Mouse (Mus musculus): Measurements from ENCODE around the gene Als2cr12. TPM values are rescaled to one million over a fixed set of nuclear protein-coding genes. Genes with fewer than 3 reads are reported as not detected.
A peak's percentile ranks its signal among the peaks of the same experiment; 100 is the strongest.
"Not testable (repeated sequence)": the region's sequence is repeated elsewhere in the genome, so short reads cannot be mapped to it uniquely, and the experiment has no call there.

The Als2cr12 gene
- total RNA-seq, 2 experiments from 2014 or later = not detected

DNA sequence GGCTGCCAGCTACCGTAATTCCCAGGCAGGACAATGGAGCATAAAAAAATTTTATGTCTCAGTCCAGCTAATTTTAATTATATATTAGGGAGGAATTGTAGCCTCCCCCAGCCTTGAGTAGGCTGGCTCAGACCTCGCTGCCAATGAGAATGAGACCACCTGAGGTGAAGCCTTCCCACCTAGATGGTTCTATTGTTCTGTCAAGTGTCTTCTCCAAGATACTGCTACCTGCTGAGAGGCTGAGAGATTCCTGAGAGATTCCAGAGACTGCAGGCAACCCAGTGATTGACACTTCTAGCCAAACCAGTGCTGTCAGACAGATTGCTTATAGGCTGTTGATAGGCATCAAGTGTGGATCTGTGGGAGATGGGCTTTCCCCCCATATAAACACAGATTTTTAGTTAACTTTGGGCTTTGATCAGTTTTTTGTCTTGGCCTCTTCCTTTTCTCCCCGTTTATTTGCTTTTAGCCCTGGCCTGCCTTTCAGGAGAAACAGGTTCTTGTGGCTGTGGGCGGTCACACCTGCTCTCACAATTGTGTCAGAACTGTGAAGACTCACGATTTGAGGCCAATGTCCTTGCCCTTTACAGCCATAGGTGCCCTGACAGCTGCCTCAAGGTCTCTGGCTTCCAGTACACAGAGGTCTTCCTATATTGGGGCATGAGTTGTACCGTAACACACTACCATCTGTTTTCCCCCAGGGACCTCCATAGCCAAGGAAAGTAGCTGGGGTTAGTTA lies 5.6 kb downstream of the Als2cr12 start:
- no peak for DNase-seq

DNA sequence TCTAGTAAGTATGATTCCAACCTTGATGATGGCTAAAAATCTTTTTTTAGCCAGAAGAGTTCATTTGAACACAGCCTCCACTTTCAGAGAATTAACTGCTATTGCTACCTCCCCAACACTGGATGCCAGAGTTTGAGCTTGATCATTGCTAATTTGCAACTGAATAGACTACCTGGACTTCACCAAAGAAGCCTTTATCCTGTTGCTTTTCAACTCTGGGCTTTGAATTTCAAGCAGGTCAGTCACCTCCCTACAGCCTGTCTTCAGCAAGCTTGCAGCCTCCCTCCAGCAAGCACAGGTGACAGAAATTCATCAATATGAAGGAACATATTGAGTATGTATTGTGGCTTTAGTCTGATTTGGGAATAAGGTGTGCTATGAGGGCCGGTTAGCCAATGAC lies 6.4 kb downstream of the Als2cr12 start:
- DNase-seq = no peak

DNA sequence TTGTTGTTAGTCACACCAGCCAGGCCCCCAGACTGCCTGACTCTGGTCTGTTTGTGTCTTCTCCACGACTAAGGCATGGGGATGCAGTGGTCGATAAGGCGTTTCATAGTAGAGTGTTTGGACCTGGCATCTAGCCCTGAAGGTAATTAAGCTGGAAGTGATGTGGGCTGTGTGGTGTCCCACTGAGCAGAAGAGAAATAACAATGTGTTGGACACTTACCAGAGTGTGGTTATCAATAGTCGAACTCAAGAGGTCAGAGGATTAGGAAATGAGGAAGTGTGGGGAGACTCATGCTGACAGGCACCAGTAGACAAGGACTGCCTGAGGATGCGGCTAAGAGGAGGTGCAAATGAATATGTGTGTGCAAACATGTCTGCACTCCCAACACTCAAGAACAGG lies 17.4 kb downstream of the Als2cr12 start:
- not testable (repeated sequence) for DNase-seq

DNA sequence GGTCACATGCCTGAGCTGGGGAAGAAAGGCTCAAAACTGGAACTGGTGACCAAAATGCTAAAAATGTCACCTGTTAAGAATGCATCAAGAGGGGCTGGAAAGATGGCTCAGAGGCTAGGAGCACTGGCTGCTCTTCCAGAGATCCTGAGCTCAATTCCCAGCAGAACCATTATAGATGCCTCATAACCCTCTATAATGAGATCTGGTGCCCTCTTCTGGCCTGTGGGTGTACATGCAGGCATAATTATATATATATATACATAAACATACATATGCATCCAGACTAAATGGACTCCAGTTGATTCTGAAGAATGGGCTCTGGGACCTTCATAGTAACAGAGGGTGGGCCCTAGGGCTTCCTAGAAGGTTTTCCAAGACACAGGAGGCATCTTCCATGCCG lies 18.2 kb downstream of the Als2cr12 start:
- no peak for DNase-seq

DNA sequence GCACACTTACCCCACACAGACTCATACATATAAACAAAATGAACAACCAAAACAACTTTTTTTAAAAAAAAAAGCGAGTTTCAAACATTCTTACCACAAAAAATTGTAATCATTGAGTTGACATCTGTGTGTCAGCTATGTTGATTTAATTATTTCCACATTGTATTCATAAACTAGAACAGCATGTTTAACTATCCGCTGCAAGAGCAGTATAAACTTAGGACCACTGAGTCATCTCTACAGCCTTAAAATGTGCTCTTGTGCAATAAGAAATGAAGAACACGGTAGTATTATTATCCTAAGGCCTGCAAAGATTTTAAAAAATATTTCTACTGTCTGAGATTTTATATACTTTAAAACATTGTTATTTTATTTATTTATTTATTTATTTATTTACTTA lies 20.8 kb downstream of the Als2cr12 start:
- DNase-seq = no peak

DNA sequence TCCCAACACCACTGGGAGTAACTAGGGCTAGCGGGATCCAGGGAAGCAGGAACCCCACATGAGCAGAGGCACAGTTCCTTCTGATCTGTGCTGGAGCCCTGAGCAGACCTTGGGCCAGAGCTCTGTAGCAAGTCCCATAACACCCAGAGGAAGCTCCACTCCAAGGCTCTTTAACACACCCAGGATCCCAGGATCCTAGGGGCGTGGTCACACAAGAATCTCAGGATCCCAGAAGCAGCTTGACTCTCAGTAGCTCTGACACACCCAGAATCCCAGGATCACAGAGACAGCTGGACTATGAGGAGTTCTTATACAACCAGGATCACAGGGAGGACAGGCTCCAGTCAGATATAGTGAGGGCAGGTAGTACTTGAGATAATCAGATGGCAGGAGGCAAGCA lies 23.7 kb downstream of the Als2cr12 start:
- no peak for DNase-seq

DNA sequence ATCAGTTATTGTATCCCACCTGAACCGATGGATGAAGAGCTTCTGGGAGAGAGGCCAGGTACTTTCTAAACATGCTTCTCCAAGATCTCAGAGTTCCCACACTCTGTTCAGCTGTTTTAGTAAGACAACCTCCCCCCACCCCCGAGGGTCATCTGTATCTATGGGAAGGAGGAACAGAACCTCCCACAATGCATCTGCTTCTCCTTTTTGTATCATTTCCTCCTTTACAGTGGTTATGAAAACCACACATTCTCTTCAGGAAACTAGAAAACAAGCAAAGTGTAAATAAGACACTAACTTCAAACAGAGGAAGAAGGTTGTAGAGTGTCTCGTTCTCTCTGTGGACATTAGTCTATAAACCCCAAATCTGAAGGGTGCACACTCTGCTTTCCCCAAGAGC lies 26.2 kb downstream of the Als2cr12 start:
- DNase-seq = not testable (repeated sequence)

DNA sequence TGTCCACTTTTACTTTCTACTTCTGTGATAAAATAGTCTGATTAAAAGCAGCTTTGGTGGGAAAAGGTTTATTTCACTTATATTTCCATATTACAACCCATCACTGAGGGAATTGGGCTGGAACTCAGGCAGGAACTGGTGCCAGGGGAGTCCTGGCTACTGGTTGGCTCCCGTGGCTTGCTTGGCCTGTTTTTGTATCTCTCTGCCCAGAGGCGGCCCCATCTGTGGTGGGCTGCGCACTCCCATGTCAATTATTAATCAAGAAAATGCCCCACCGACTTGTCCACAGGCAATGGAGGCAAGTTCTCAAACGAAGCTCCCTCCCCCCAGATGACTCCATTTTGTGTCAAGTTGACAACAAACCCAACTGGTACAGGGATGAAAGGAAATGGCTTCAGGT lies 27.6 kb downstream of the Als2cr12 start:
- DNase-seq = no peak

DNA sequence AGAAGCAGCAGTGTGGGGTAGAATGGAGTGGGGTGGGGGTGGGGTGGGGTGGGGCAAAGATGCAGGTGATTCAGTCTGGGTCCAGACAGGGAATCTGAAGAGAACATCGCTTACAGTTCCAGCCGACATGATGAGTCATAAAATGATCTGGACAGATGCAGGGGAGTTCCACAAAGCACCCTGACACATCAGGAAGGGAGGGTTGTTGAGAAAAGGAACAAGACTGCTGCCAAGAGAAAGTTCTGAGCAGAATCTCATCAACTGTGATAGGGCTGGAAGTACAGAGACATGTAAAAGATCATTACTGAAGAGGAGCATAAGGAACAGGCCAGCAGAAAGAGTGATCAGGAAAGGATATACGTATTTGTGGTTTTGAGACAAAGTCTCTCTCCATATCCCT lies 32.4 kb downstream of the Als2cr12 start:
- not testable (repeated sequence) for DNase-seq

DNA sequence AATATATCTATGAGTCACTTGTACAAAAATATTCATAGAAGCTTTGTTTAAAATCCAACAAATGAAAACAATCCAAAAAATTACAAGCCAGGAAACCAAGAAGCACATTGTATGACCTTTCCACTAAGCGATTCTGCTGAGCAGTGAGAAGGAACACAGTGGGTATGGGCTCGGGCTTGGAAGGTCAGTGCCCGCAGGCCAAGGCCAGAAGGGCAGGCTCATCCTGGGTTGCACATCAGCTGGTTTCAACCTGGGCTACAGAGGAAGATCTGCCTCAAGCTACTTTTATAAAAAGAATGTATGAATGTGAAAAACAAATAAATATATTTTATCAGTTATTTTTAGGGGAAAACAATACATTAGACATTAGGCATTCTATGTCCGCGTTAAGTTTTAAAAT lies 33.1 kb downstream of the Als2cr12 start:
- not testable (repeated sequence) for DNase-seq

DNA sequence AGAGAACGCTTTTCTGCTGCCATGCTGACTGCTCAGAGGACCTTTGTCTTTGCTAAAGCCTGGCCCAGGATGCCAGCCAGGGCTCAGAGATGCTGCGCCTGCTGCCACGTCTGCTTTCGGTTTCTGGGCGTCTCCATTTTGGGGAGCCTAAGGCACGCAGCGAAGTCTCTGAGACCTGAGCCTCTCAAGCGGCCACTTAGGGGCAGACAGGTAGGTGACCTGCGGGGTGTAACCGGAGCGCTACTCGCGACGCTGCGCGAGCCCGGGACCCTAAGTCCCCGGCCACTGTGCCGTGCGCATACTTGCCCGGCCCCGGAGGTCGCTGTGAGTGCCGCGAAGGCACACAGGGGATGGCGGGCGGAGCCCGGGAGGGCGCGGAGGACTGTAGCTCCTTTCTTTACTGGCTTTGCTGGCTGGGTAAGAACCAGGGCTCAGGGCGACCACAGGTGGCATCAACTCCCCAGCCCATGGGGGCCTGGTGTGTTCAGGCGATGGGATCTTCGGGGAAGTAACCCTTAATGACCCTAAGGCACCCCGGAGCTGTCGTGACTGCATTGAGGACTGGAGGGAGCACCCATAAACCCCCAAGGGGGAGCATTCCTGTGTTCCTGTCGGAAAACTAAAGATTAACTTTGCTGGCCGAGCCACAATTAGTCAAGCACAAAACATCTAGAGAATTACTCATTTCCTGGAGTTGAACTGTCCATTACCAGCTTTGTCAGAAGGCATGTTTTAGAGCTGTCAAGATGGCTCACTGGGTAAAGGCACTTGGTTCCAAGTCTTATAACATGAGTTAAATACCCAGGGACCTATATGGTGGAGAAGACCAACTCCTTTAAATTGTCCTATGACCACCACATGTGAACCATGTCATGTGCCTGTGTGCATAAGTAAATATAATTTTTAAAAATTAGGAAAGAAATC lies 43.0 kb downstream of the Als2cr12 start:
- peak; percentile 51 for DNase-seq

DNA sequence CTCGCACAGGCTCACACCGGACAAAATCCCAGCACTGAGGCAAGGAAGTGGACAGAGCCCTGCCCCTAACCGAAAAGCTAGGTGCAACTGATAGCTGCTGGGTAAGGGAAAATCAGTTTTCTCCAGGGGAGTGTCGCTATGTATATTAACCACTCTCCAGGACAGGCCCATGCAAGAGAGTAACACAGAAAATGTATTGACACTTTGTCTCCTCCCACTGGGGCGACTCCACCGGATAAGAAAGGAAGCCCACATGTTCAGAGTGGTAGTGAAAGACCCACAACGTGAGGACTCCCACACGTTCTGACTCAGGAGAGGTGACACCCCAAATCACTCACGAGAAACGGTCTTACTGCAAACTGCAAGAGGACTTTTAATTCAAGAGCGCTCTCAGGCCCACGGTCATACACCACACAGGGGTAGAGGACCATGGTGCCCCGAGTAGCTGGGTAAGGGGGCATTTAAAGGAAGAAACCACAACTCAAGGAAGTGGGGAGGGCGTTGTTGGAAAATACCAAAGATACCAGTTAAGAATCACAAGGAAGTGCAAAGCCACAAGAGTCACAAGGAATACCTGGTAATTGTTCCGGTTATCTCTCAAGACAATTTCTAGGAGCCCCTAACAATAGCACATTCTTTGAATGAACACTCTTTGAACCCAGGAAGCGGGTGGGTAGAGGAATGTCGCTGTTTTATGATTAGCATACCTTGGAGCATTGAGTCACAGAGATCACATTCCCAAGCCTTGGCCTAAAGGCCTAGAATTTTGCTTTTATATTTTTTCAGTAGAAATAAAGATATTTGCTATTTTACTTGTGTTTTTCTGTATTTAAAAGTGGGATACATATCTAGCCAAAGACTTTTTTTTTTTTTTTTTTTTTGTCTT lies 44.0 kb downstream of the Als2cr12 start:
- not testable (repeated sequence) for DNase-seq

DNA sequence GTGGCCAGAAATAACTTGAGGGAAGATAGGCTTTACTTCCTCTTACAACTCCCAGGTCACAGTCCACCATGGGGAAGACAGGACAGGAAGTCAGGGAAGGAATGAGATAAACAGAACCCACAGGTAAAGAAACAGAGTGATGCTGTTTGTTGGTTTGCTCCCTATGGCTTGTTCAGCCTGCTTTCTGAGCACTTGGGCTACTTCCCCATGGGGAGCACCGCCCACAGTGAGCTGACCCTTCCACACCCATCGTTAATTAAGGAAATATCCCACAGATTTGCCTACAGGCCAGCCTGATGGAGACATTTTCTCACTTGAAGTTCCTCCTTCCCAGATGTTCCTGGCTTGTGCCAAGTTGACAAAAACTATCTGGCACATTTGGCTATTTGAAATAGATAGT lies 66.9 kb downstream of the Als2cr12 start:
- DNase-seq = not testable (repeated sequence)

DNA sequence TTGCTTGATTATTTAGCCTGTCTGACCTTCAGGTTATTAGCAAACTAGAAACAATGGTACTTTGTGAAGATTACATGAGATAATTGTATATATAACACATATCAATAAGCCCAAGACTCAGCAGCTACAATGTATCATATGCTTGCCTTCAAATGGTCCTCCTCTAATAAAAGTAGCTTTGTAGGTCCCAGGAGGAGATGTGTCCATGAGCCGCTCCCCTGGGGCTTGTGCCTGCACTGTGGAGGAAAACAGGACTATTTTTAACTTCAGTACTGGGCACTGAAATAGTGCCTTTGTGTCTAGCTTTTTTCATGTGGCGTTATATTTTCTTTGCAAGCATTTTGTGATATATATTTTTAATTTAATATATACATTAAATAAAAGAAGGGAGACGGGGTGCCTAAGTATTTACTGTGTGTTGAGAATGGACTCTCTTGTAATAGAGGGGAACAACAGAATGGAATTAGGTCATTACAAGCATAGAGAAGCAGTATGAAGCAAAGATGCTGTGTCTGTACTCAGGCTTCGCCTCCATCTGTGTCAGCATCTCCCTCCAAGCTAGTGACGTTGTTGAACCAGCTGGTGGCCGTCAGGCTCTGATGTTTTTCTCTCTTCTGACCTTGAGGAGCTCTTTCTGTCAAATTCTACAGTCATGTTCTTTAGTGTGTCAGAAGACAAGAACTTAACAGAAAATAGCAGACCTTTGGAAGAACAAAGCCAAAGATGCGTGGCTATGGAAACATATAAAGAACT lies 73.6 kb downstream of the Als2cr12 start:
- DNase-seq = no peak

DNA sequence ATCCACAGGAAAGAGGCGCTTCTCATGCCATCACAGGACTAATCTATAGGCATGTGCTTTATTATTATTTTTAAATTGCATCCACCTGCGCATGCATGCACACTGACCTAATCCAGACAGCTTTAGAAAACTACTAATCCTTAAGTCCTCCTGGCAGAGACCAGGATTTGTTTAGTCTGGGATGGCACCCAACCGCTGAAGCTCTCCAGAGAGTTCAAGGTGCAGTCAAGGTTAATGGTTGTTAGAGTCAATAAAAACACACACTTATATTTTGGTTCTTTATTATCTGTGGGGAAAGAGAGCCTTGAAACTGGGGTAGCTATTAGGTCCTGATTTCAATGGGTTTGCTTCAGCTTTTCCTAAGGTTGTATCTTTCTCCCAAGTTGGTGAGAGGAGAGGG lies 74.5 kb downstream of the Als2cr12 start:
- DNase-seq = no peak

DNA sequence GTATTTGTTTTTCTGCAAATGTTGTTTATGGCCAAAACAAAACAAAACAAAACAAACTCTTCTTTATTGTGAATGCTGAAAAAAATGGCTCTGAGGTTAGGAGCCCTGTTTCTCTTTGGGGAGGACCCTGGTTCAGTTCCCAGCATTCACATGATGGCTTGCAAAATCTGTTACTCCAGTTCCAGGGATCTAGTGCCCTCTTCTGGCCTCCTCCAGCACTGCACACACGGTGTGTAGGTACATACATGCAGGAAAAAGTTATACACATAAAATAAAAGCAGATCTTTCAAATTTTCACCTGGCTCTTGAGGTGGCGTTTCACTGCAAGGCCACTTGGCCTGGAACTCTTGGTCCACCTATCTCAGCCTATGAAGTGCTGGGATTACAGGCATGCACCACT lies 77.0 kb downstream of the Als2cr12 start:
- DNase-seq = no peak

DNA sequence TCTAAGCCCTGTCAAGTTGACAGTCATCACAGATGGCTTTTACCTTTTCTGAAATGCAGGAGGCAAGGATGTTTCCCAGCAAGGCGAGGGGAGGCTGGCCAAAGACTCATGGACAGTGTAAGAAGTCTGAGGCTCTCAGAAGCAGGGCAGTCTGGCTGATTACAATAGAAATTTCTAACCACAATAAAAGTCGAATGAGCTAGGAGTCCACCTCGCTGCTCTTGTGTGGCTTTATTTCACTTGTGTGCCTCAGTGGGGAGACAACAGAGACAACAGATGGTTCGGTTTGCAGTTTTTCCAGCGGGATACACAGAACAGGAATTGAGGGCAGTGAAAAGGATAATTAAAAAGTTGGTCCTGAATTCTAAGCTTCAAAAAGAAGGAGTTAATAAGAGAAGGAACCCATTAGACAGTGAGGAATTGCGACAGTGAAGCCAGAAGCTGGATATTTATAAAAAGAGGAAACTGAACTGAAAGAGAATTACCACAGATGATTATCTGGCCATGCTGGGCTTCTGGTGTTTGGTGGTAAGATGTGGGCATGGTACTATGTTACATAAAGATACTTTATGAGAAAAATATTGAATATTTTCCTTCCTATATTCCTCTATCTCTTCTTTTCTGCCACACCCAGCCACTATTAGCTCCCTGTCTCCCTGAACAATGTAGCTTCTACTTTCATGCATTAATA lies 77.7 kb downstream of the Als2cr12 start:
- no peak for DNase-seq

DNA sequence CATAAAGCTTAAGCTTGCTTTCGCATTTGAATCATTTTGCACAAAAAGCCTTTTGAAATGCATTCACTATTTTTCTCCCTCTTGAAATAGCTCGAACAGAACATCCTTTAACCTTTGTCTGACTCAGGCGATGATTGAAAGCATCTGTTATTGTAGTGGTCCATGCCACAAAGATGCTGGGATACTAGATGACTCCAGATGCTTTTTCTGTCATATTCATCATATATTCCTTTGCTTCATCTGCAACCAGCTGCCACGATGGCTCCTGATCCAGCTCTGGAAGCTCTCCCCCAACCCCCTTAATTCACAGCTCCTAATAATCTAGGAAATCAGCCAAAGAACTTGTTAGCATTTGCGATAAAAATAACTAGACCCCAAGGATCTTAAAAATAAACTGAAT lies 78.7 kb downstream of the Als2cr12 start:
- DNase-seq = no peak

DNA sequence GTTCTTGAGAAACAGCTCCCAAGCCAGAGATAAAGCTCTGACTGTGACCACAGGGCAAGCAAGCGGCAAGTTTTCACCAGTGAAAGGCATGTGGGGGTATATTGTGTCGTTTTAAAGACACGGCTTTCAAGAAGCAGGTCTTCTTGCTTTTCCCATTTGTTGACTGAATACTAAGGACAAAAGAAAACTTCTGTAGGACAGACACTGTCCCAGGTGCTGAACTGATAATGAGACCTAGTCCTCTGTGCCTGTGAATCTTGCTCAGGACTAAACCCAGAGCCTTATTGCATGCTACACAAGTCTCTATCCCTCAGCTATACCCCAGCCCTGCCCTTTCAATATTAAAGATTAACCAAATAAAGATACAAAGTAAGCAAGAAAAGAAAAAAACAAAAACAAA lies 79.6 kb downstream of the Als2cr12 start:
- DNase-seq = no peak

DNA sequence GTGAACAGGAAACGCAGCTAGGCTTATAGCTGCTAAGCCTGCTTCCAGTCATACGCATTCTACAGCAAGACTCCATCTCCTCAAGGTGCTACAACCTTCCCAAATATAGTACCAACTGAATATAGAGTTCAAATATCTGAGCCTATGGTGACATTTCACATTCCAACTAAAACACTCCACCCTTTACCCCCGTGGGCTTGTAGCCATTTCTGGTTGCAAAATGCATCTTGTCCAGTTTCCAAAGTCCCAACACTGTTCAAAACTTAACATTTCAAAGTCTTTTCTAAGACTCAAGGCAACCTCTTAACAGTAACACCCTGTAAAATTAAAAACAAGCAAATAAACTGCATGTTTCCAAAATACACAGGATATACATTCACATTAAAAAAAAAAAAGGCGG lies 80.6 kb downstream of the Als2cr12 start:
- DNase-seq = no peak

DNA sequence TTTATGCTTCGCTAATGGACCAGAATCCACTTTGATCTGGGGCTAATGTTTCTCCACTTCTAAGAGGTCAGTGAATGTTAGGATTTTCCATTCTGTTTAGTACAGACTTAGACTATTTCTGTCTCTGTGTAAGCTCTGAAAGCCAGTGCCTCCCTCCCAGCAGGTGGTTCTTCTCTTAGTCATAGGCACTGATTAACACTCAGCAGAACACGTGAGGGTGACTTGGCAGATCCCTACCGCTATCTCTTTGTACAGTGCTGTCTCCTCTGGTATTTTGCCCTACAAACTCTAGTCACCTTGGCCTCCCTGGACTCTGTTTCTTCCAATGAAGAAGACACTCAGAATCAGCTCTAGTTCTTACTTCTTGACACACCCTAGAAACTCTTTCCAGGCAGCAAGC lies 81.4 kb downstream of the Als2cr12 start:
- no peak for DNase-seq
